Mouse (Mus musculus) frontal cortex, postnatal 25 days (tissue): ENCODE measurements at regions not wholly inside any gene's neighbourhood (a gene's known extent, or its start where the extent isn't known, plus 50 kb on each side); places are given as distances from the start of the nearest gene placed in this dataset.
"Not testable (repeated sequence)": the region's sequence is repeated elsewhere in the genome, so short reads cannot be mapped to it uniquely, and the experiment has no call there.

Source experiments
- DNase-seq, 2 experiments: peaks; one replicate each; pipeline ENCODE4 v3.0.0; 2022; ENCODE audit warnings: low spot score in 2 of 2

DNA sequence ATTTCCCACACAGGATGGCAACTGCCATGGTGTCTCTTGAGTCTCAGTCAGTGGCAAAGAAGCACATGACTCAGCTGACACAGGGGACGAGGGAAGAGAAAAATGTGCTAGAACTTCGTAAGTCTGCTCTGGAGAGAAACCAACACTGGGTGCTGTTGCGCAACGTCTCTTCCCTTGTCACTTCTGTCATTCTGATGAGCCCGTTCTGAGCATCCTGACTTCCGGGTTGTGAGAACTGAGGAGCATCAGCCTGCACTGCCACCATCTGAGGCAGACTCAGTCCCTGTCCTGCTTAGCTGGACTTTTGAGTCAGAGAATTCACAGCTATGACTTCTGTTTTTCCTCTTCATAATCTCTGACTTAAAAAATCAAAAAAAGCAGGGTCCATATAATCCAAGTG is 468.9 kb upstream of the Cdh5 start:
- DNase-seq, result no peak

DNA sequence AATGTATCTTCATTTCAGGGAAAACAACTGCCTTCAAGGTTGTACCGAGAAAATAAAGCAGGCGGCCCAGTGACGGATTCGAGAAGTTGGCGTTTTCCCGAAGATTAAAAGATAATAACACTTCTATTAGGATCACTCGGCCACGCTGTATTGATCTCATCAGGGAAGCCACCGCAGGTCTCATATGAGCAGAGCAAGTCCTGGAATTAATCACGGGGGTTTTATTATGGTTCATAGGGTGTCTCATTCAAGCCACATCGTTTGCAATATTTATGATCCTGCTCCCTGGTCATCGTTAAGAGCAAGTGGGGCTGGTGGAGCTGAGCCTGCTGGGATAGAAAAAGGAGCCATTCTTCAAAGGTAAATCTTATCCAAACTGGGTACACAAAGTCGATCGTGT is 466.5 kb upstream of the Cdh5 start:
- DNase-seq, result no peak

DNA sequence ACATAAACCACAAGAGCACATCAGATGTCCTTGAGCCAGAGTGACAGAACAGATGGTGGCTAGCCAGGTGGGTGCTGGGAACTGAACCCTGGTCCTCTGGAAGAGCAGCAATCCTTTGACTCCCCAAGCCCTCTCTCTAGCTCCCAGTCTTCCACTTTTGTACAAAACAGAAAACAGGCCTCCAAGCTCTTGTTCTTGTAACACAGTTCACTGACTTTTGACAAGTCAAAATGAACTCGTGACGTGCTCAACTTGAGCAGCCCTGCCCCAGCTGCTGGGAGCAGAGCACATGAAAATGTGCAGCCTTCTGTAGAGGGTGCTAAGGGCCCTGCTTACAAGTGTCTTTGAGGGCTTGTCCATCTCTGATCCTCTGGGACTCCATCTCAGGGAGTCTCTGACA is 457.8 kb upstream of the Cdh5 start:
- no peak for DNase-seq

DNA sequence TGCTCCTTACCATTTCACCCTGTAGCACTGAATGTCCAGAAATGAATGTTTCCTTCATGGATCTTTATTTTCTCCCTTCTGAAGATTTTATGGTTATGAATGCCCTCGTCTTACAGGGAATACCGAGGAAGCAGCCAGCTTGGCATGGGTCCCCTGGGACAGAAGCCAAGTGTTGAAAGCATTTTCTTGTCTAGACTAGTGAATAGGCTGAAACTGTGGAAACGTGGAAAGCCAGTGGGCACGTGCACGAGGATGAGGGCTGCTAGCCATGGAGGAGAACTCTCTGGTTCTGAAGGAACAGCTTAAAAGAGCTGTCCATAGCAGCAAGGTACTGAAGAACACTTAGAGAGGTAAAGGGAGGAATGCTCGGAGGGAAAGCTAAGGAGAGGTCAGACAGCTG is 457.3 kb upstream of the Cdh5 start:
- DNase-seq, result peak; percentile 27 to 36

DNA sequence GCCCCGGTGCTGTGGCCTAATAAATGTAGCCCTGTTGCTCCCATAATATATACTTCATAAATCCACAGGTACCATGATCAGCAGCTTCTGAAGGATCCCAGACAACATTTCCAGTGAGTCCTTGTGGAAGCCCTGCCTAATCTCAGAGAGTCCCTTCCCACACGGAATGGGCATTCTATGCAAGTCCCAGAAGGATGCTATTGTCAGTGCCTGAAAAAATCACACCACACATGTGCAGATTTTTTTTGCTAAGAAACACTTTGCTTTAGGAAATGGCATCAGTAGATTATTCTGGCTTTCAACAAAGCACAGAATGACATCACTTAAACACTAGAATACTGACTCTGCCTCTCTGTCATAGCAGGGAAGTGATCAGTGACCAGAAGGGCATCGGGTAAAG is 456.6 kb upstream of the Cdh5 start:
- DNase-seq, result no peak

DNA sequence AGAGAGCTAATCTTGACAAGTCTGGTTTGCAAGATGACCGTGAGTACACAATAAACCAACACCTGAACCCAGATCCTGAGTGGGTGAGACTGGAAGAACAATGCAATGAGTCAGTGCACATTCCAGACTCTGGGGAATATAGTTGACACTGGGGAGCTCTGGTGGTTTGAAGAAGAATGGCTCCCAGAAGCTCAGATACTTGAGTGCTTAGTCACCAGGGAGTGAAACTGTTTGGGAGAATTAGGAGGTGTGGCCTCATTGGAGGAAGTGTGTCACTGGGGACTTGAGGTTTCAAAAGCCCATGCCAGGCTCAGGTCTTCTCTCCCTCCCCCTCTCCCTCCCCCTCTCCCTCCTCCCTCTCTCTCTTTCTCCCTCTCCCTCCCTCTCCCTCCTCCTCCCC is 436.6 kb upstream of the Cdh5 start:
- no peak for DNase-seq

DNA sequence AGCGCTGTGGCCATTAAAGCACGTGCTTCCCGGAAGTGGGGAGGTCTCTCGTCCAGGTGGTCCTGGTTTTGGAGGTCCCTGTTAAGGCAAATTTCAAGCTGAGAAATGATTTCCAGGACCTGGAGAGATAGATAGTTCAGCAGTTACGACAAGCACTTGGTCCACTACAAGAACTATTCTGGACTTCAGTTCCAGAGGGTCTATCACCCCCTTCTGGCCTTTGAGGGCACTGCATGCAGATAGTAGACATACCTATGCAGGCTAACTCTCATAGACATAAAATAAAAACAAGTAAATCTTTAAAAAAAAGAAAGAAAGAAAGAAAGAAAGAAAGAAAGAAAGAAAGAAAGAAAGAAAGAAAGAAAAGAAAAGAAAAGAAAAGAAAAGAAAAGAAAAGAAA is 415.2 kb upstream of the Cdh5 start:
- not testable (repeated sequence) for DNase-seq

DNA sequence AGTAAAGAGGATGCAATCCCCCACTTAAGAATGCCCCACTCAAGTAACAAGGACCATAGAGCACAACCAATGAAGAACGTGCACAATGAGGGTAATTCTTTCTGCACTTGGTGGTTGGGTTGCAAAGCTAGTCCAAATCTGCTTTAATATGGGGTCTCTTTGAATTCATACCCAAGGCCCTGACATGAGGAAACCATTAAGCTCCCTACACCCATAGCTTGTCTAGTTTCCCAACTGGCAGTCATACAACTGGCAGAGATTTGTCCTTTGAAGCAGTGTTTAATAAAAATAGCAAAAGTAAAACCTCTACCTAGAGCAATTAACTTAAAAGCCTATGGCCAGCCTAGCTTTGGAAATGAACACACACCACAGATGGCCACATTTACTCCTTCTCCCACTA is 411.0 kb upstream of the Cdh5 start:
- DNase-seq, result no peak

DNA sequence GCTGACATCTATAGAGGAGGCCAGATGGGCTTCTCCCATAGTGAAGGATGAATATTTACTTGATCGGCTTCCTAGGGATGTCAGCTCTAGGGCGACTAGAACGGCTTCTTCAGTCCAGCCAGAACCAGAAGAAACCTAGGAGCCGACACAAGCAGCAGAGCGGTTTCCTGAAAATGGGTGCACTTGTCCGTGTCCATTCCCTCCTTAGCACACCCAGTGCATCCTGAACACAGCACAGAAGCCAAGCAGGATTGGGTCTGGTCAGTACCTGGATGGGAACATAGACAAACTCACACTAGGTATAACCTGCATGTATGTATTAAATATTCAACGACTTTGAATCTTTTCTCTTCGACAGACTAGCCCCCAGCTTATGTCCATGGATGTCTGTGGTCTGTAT is 407.9 kb upstream of the Cdh5 start:
- DNase-seq, result no peak

DNA sequence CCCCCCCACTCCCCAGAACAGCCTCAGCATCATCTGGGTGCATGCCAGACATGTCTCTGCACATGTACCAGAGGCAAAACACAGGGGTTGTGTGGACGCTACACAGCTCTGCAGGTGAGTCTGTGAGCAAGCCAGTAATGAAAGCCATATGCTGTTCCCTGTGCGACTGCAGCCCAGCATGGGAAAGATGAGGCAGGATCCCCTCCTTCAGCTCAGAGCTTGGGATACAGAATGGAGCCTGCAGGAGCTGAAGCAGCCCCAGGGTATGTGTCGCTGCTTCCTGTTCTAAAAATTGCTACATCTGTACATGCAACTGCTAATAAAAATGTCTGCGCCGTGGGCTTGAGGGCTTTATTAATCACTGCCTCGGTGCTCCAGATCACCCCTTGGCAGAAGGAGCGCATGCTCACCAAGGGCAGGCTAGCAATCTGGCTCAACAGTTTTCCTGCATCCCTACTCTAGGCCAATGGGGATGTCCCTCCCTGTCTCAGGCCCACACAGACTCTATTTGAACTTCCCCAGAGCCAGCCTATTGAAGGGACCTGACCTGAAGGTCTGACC is 407.0 kb upstream of the Cdh5 start:
- DNase-seq, result no peak

DNA sequence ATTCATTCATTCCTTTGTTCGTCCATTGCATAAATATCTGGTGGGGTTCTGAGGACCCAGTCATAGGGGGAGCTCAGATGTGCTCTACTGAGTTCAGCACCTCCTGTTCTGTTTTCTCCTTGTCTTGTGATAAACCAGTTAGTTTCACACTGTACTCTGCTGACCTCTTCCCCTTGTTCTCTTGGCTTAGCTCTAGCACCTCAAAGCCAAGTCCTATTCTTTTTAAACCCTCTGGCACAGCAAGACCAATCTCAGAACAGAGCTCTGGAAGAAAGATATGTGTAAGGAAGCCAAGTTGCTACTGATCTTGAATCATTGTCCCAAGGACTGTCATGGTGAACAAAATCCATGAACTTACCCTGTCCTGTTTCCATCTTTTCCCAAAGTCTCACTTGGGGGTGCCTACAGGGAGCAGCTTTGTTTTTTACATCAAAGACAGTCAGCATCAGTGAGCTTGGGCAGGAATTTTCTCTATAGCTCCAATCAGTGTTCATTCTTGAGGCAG is 402.4 kb upstream of the Cdh5 start:
- DNase-seq, result no peak

DNA sequence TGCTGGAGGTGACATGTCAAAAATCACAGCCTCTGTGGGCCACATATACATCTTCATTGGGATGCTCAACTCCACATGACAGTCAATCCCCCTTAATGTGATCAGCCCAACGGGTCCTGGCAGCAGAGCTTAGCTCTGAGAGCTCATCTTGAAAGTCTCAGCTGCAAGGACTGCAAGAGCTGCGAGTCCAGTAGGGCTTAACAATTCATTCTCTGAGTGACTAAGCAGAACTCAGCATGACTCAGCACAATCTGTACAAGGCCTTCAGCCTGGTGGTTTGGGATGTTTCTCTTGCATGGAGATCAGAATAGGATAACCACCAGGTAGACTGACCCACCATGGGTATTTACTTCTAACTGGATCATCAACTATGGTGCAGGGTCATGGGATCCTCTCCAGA is 399.2 kb upstream of the Cdh5 start:
- DNase-seq, result no peak

DNA sequence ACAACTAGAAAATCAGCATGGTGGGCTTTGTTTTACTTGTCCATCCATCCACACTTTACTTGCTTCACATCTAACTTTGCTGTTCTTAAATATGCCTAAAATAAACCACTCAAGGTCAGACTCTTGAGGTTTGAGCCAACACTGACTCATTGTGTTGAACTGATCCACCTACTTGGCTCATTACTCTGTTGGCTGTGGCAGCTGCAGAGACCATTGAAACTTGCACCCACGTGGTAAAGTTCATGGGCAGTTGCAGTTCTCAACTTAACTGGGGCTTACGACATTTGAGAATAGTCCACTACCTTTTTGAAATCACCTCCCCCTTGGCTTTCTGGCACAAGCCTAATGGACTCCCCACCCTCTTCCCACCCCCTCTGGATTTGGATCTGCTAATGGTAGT is 395.3 kb upstream of the Cdh5 start:
- DNase-seq, result no peak

DNA sequence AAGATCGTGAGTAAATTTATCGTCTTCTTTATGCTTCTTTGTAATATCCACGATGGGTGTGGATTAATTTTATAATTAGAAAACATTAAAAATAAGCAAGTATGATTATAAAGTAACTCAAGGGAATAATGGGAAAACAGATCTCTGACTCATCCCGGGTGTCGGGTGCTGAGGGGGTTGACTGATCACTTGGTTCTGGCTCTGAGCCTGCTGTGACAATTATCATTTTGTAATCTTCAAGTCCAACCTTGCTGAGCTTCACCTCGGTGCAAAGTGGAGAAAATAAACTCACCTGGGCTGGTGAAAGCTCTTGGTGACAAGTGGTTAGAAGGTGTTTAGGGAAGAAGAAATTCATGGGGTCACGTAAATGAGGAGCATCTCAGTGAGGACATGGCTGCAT is 390.6 kb upstream of the Cdh5 start:
- not testable (repeated sequence) for DNase-seq

DNA sequence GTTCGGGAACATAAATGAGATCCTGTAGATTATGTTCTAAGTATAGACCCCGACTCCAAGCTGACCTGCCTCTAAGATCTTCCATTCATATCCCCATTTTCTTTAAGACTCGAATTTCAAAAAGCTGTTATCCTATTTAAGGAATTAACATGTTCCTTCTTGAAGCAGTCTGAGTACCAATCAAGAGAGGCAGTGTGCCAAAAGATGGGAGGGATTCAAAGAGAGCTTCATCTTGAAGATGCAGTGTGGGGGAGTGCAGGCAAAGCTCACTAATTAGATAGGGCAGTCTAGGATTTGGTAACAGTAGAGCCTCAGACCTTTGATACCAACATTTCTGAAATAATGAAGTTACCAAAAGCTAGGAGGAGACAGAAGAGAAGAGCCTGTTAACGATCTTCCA is 383.7 kb upstream of the Cdh5 start:
- DNase-seq, result no peak

DNA sequence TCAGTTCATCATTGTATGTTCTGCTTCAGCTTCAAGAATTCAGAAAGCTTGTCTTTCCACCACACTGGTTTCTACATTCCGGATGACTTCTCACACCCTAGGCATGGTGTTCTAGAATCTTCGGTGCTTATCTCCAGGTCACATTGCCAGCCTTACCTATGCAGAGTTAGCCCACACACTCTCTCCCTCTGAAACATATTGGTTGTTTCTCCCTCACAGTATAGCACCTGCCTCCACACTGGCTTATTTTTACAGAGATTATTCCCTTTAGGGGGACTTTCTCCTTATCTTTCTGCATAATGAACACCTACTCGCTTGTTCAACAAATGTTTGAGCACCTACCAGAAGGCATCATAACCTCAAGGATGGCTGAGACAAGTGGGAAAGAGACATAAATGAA is 368.0 kb upstream of the Cdh5 start:
- DNase-seq, result no peak

DNA sequence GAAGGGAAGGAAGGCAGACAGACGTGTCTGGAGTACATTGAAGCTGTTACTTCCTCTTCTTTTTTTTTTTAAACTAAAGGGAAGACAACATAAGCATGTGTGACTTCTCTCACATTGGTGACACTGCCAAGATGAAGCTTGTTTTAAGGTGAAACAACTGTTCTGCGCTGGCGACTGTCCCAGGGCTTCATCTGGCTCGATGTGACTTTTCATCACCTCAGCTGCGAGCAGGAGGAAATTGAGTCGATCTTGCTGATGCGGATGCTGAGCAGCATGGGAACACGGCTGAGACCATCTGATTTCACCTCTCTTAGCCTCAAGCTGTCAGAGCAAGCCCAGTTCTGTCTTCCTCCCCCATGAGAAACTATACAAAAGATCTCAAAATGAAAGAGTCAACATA is 363.1 kb upstream of the Cdh5 start:
- DNase-seq, result no peak

DNA sequence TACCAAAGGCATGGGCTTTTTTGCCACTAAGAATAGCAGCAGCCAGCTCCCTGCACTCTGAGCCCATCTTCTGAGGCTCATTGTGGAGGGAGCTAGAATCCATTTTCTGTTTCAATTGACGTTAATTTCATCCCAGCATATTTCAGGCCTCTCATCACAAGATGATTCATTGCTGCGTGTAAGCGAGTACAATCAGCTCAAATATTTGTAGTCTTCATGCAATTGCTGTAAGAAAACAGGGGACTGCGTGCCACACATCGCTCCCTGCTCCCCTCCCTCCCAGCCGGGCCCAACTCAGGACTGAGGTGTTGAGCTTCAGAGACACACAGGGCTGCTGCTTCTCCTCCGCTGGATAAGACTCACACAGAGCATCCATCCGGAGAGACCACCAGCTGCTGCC is 360.0 kb upstream of the Cdh5 start:
- no peak for DNase-seq

DNA sequence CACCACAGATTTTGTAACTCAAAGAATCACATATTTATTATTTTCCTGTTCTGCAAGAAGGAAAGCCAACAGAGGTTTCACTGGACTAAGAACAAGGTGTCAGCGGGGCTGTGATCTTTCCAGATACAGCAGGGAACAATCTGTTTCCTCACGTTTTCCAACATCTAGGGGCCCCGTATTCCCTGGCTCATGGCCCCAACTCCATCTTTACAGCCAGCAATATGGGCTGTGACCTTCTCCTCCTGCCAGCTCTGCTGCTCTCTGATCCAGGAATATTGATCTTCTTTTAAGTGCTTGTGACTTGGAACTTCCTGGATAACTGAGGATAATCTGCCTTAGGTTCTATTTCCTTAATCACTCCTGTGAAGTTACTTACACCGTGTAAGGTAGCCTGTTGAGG is 352.7 kb upstream of the Cdh5 start:
- no peak for DNase-seq

DNA sequence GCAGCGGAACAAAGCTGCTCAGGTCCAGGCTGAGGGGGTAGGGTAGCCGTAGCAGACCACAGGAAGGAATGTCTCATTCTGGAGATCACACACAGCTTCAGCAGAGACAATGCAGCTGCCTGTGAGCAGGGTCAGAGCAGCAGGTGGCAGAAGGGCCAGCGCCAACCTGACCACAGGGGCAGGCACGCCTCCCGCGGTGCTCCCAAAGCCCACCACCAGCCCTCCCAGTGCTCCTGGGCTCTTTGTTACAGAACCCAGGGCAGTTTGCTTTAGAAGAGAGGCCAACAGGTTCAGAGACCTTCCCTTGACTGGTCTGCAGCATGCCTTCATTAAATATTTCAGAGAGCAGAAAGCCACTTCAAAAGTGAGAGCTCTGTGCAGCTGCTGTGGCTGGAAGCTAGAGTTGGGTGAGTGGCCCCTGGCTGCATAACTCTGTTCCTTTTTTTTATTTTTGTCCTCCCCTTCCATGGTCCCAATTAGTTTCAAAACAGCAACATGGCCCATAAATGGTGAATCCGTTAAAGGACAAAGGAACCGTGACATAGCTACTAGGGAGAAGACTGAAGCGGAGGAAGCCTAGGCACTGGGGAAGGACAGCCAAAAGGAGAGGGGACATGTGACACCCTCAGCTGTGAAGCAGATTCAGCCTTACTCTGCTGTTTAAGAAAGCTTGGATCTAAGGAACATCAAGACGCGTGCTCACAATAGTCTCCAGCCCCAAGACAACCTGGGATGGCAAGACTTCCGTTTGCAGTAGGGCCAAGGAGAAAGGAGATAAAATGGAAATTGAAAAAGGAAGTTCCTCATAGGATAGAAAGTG is 350.9 kb upstream of the Cdh5 start:
- no peak for DNase-seq

DNA sequence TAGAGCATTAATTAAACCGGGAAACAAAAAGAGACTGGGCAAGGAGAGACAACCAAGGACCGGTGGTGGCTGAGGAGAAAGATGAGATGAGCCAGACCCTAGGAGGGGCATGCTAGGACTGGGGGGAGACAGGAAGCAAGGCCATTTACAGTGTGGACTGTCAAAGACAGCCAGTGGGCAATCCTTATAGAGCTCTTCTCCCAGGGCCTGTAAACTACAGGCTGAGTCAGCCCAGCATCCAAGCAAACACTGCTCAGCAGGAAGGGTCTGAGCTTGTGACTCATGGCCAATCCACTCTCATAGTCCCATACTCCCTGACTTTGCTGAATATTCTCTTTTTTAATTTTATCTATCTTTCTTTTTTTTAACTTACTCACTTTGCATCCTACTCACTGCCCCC is 350.3 kb upstream of the Cdh5 start:
- no peak for DNase-seq

DNA sequence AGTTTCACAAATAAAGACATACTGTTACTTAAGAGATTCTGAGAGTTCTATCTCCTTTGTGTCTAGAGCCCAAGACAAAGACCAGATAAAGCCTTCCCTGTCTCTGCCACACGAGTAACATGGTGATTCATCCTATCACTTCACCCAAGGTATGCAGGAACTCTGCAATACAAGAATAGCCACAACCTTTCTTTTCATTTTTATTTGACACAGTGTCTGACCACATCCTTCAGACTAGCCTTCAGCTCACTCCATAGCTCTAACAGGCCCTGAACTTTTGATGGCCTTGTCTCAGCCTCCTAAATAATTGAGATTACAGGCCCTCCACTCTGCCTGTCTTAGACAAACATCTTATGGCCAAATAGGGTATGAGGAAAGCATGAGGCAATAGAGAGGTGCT is 337.6 kb upstream of the Cdh5 start:
- no peak for DNase-seq

DNA sequence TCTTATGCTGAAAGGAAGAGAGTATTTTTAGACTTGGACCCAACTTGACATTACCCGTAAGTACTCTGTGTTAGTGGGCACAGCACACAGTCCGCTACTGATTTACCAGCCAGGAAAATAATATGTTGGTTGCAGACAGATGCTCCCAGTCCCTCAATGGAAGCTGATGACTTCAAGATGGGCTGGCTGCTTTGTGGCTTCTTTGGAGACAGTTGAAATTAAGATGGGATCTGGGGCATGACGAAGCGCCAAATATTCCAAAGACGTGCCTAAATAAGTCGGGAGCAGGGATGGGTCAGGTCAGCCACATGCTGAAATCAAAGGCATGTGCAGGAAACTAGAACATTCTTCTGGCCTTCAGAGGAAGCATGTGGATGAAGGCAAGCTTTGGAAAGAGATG is 321.8 kb upstream of the Cdh5 start:
- no peak for DNase-seq

DNA sequence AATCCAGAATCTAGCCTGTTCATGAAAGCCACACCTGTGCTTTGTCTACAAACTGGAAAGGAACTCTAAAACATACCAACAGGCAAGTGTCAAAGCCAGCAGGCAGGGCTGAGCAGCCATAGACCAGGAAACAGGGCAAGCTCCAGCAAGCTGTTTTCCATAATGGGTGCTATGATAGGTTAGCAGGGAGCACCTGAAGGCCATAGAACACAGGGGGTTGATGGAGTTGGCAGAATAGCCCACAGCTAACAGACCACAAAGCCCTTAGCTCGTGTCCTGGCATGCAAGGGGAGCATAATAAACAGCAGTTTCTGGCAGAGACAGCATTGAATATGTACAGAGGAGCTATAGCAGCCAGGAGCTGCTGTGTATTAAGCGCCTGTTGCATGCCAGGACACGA is 313.1 kb upstream of the Cdh5 start:
- DNase-seq, result no peak
